Mouse (Mus musculus): ENCODE measurements at regions not wholly inside any gene's neighbourhood (a gene's known extent, or its start where the extent isn't known, plus 50 kb on each side); places are given as distances from the start of the nearest gene placed in this dataset.

- peak; percentile 85 for DNase-seq
Measured at GRCm38 (mm10) chr10:83819266-83819949, 96.7 kb downstream of the 1500009L16Rik start.

- no peak for DNase-seq
Measured at GRCm38 (mm10) chr10:83819950-83820275, 97.2 kb downstream of the 1500009L16Rik start.

GRCm38 (mm10) chr10:83821089-83821488, 98.4 kb downstream of the 1500009L16Rik start:
- no peak for DNase-seq

GRCm38 (mm10) chr10:83826105-83826504, 103.4 kb downstream of the 1500009L16Rik start:
- DNase-seq = no peak

GRCm38 (mm10) chr10:83836351-83836750, 113.7 kb downstream of the 1500009L16Rik start:
- DNase-seq = no peak

- no peak for DNase-seq
Measured at GRCm38 (mm10) chr10:83840226-83840625, 117.6 kb downstream of the 1500009L16Rik start.

- DNase-seq = no peak
Measured at GRCm38 (mm10) chr10:83850881-83851280, 128.2 kb downstream of the 1500009L16Rik start.

GRCm38 (mm10) chr10:83852194-83852593, 129.5 kb downstream of the 1500009L16Rik start:
- no peak for DNase-seq

GRCm38 (mm10) chr10:83852806-83853205, 130.1 kb downstream of the 1500009L16Rik start:
- no peak for DNase-seq

- DNase-seq = peak; percentile 37
Measured at GRCm38 (mm10) chr10:83857794-83858442, 135.3 kb downstream of the 1500009L16Rik start.

- no peak for DNase-seq
Measured at GRCm38 (mm10) chr10:83858689-83859088, 136.0 kb downstream of the 1500009L16Rik start.

GRCm38 (mm10) chr10:83859633-83860032, 137.0 kb downstream of the 1500009L16Rik start:
- DNase-seq = no peak

GRCm38 (mm10) chr10:83861574-83862190, 139.0 kb downstream of the 1500009L16Rik start:
- DNase-seq = peak; percentile 41

- no peak for DNase-seq
Measured at GRCm38 (mm10) chr10:83864591-83864990, 141.9 kb downstream of the 1500009L16Rik start.

GRCm38 (mm10) chr10:83865929-83866328, 143.3 kb downstream of the 1500009L16Rik start:
- no peak for DNase-seq

GRCm38 (mm10) chr10:83871736-83872400, 149.2 kb downstream of the 1500009L16Rik start:
- DNase-seq = no peak

- no peak for DNase-seq
Measured at GRCm38 (mm10) chr10:83878745-83879144, 156.1 kb downstream of the 1500009L16Rik start.

- no peak for DNase-seq
Measured at GRCm38 (mm10) chr10:83882119-83882890, 159.6 kb downstream of the 1500009L16Rik start.

GRCm38 (mm10) chr10:83882891-83883185, 160.2 kb downstream of the 1500009L16Rik start:
- no peak for DNase-seq

GRCm38 (mm10) chr10:83884553-83884952, 161.9 kb downstream of the 1500009L16Rik start:
- no peak for DNase-seq

- no peak for DNase-seq
Measured at GRCm38 (mm10) chr10:83888587-83888986, 165.9 kb downstream of the 1500009L16Rik start.

- DNase-seq = peak; percentile 4
Measured at GRCm38 (mm10) chr10:83895741-83896150, 173.1 kb downstream of the 1500009L16Rik start.

Measured in adrenal gland, postnatal 10 days (tissue).